Mouse (Mus musculus): ENCODE results near the gene Rft1. TPM values are rescaled to one million over a fixed set of nuclear protein-coding genes. Genes with fewer than 3 reads are reported as not detected.
"Not testable (repeated sequence)": the region's sequence is repeated elsewhere in the genome, so short reads cannot be mapped to it uniquely, and the experiment has no call there.

The Rft1 gene
- polyA plus RNA-seq, 1 experiment: 18.1 TPM

DNA sequence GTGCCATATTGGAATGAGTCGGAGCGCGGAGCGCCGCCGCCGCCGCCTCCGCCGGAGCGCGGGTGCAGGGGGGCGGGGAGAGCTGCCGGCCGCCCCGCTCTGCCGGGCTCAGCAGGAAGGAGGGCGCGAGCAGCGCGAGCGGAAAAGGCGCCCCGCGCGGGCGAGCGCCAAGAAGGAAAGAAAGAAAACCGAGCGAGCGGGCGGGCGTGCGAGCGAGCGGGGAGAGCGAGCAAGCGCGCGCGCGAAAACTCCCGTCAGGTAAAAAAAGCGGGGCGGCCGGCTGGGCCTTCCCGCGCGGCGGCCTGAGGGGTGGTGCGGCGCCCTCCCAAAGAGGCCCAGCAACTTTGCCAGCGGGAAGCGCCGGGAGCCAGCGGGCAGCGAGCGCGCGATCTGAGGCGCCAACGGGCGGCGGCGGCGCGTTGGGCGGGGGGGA lies 61.5 kb downstream of the Rft1 start:
- Histone ChIP-seq H3K36me3 (ENCODE audit: control insufficient read depth, insufficient read depth, low read length, poor library complexity, severe bottlenecking) (no peaks in the 10 kb centered on the region), H3K27me3 (ENCODE audit: control insufficient read depth, insufficient read depth, low read length, poor library complexity, severe bottlenecking) (peaks cover 11% of the 10 kb centered on the region), H3K27ac (ENCODE audit: insufficient read depth, low read length) (no peak overlapping the region), H3K9ac (ENCODE audit: low read depth, poor library complexity, severe bottlenecking) (peak overlapping the region; percentile 96), H3K9me3 (replicated peaks; ENCODE audit: control insufficient read depth, insufficient read depth, low read length, poor library complexity, severe bottlenecking) (no peaks in the 10 kb centered on the region), H3K4me1 (ENCODE audit: control insufficient read depth, insufficient read depth, low read length) (no peaks in the 10 kb centered on the region), H3K4me3 (ENCODE audit: low read depth, low read length) (peak overlapping the region; percentile 83)
- TF ChIP-seq POLR2A (IDR thresholded peaks at IDR 0.05; ENCODE audit: insufficient read depth, low read length) (no peak), CTCF (IDR thresholded peaks at IDR 0.05; ENCODE audit: low read depth, low read length) (no peak), EP300 (IDR thresholded peaks at IDR 0.05; ENCODE audit: insufficient read depth, low read depth, low read length) (no peak)

- Histone ChIP-seq H3K4me3 (ENCODE audit: low read depth, low read length) (peak overlapping the region; percentile 83), H3K9me3 (replicated peaks; ENCODE audit: control insufficient read depth, insufficient read depth, low read length, poor library complexity, severe bottlenecking) (no peaks in the 10 kb centered on the region), H3K4me1 (ENCODE audit: control insufficient read depth, insufficient read depth, low read length) (no peaks in the 10 kb centered on the region), H3K36me3 (ENCODE audit: control insufficient read depth, insufficient read depth, low read length, poor library complexity, severe bottlenecking) (no peaks in the 10 kb centered on the region), H3K27ac (ENCODE audit: insufficient read depth, low read length) (no peak overlapping the region), H3K9ac (ENCODE audit: low read depth, poor library complexity, severe bottlenecking) (peak overlapping the region; percentile 96), H3K27me3 (ENCODE audit: control insufficient read depth, insufficient read depth, low read length, poor library complexity, severe bottlenecking) (peaks cover 11% of the 10 kb centered on the region)
- TF ChIP-seq EP300 (IDR thresholded peaks at IDR 0.05; ENCODE audit: insufficient read depth, low read depth, low read length) (no peak), POLR2A (IDR thresholded peaks at IDR 0.05; ENCODE audit: insufficient read depth, low read length) (no peak), CTCF (IDR thresholded peaks at IDR 0.05; ENCODE audit: low read depth, low read length) (no peak)
Observed at GRCm38 (mm10) chr14:30716051-30716952, 62.1 kb downstream of the Rft1 start.

- Histone ChIP-seq H3K9ac (ENCODE audit: low read depth, poor library complexity, severe bottlenecking) (peak overlapping the region; percentile 96), H3K36me3 (ENCODE audit: control insufficient read depth, insufficient read depth, low read length, poor library complexity, severe bottlenecking) (no peaks in the 10 kb centered on the region), H3K4me3 (ENCODE audit: low read depth, low read length) (peak overlapping the region; percentile 83), H3K27me3 (ENCODE audit: control insufficient read depth, insufficient read depth, low read length, poor library complexity, severe bottlenecking) (peaks cover 11% of the 10 kb centered on the region), H3K4me1 (ENCODE audit: control insufficient read depth, insufficient read depth, low read length) (no peaks in the 10 kb centered on the region), H3K27ac (ENCODE audit: insufficient read depth, low read length) (no peak overlapping the region), H3K9me3 (replicated peaks; ENCODE audit: control insufficient read depth, insufficient read depth, low read length, poor library complexity, severe bottlenecking) (no peaks in the 10 kb centered on the region)
- no peak for TF ChIP-seq POLR2A (IDR thresholded peaks at IDR 0.05; ENCODE audit: insufficient read depth, low read length)
- no peak for TF ChIP-seq CTCF (IDR thresholded peaks at IDR 0.05; ENCODE audit: low read depth, low read length)
- no peak for TF ChIP-seq EP300 (IDR thresholded peaks at IDR 0.05; ENCODE audit: insufficient read depth, low read depth, low read length)
Observed at GRCm38 (mm10) chr14:30716953-30717285, 62.8 kb downstream of the Rft1 start.

GRCm38 (mm10) chr14:30718696-30719095 lies 64.5 kb downstream of the Rft1 start:
- not testable (repeated sequence) for H3K36me3 ChIP-seq (ENCODE audit: control insufficient read depth, insufficient read depth, low read length, poor library complexity, severe bottlenecking); H3K4me3 ChIP-seq (ENCODE audit: low read depth, low read length); H3K4me1 ChIP-seq (ENCODE audit: control insufficient read depth, insufficient read depth, low read length); H3K27ac ChIP-seq (ENCODE audit: insufficient read depth, low read length); H3K9ac ChIP-seq (ENCODE audit: low read depth, poor library complexity, severe bottlenecking); H3K9me3 ChIP-seq (replicated peaks; ENCODE audit: control insufficient read depth, insufficient read depth, low read length, poor library complexity, severe bottlenecking)
- peaks cover 11% of the 10 kb centered on the region for H3K27me3 ChIP-seq (ENCODE audit: control insufficient read depth, insufficient read depth, low read length, poor library complexity, severe bottlenecking)

DNA sequence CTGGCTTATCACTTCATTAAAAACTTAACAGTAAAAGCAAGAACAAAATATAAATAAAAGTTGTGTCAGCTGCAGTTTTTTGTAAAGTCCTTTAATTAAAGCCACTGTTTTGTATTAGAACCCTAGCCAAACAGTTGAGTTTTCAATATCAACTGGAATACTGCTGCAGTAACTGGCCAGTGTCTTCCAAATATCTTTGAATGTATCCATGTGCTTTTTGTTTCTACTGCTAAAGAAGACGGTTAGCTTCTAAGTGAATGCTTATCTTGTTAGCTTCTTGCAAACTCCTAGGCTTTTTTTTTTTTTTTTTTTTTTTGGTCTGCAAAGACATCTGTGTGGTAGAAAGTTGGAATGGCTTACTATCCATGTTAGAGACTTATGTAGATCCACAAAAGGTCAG lies 65.4 kb downstream of the Rft1 start:
- Histone ChIP-seq H3K36me3 (ENCODE audit: control insufficient read depth, insufficient read depth, low read length, poor library complexity, severe bottlenecking) (no peaks in the 10 kb centered on the region), H3K9me3 (replicated peaks; ENCODE audit: control insufficient read depth, insufficient read depth, low read length, poor library complexity, severe bottlenecking) (no peaks in the 10 kb centered on the region), H3K27ac (ENCODE audit: insufficient read depth, low read length) (no peak overlapping the region), H3K4me1 (ENCODE audit: control insufficient read depth, insufficient read depth, low read length) (no peaks in the 10 kb centered on the region), H3K4me3 (ENCODE audit: low read depth, low read length) (no peak overlapping the region), H3K9ac (ENCODE audit: low read depth, poor library complexity, severe bottlenecking) (no peak overlapping the region), H3K27me3 (ENCODE audit: control insufficient read depth, insufficient read depth, low read length, poor library complexity, severe bottlenecking) (peaks cover 4% of the 10 kb centered on the region; the same call in 1 of the 2 replicates)
- no peak for TF ChIP-seq EP300 (IDR thresholded peaks at IDR 0.05; ENCODE audit: insufficient read depth, low read depth, low read length)
- TF ChIP-seq POLR2A (IDR thresholded peaks at IDR 0.05; ENCODE audit: insufficient read depth, low read length): no peak
- no peak for TF ChIP-seq CTCF (IDR thresholded peaks at IDR 0.05; ENCODE audit: low read depth, low read length)

- Histone ChIP-seq H3K9me3 (replicated peaks; ENCODE audit: control insufficient read depth, insufficient read depth, low read length, poor library complexity, severe bottlenecking) (no peaks in the 10 kb centered on the region), H3K4me1 (ENCODE audit: control insufficient read depth, insufficient read depth, low read length) (no peaks in the 10 kb centered on the region), H3K36me3 (ENCODE audit: control insufficient read depth, insufficient read depth, low read length, poor library complexity, severe bottlenecking) (no peaks in the 10 kb centered on the region), H3K4me3 (ENCODE audit: low read depth, low read length) (no peak overlapping the region), H3K27me3 (ENCODE audit: control insufficient read depth, insufficient read depth, low read length, poor library complexity, severe bottlenecking) (peaks cover 1% of the 10 kb centered on the region; the same call in 1 of the 2 replicates), H3K9ac (ENCODE audit: low read depth, poor library complexity, severe bottlenecking) (no peak overlapping the region), H3K27ac (ENCODE audit: insufficient read depth, low read length) (no peak overlapping the region)
- no peak for TF ChIP-seq CTCF (IDR thresholded peaks at IDR 0.05; ENCODE audit: low read depth, low read length)
Observed at GRCm38 (mm10) chr14:30721850-30722249, 67.7 kb downstream of the Rft1 start.

Measured in ES-Bruce4 (cell line).